Mouse (Mus musculus) gastrocnemius, adult 8-10 months (tissue): ENCODE data around the gene Fank1. TPM values are rescaled to one million over a fixed set of nuclear protein-coding genes. Genes with fewer than 3 reads are reported as not detected.
A peak's percentile ranks its signal among the peaks of the same experiment; 100 is the strongest.

Experiments used
- DNase-seq, 2 experiments: peaks; one replicate each; pipeline ENCODE4 v3.0.0; 2022; ENCODE audit warnings: low spot score in 2 of 2
- total RNA-seq, 4 experiments: library from RNA; stranded (reverse); gene quantifications; 2 replicates each; pipeline ENCODE4 v1.2.4; 2022

Gene Fank1
- total RNA-seq, 4 experiments from 2014 or later = not detected

DNA sequence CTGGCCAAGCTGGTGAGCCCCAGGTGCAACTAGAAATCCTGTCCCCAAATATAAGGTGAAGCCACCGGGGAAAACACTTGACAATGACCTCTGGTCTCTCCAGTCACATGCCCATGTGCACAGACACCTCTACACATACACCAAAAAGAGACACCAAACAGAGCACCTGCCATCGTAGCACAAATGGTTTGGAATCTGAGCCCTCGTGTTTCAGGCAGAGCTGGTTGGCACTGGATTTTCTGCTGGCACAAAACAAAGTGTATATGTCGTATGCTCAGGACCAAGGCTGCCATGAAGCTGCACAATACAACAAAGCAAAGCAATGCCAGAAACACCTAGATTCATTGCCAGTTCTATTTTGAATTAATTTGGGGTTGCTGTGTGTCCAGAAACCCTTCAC is 8.6 kb upstream of the Fank1 start:
- no peak for DNase-seq

DNA sequence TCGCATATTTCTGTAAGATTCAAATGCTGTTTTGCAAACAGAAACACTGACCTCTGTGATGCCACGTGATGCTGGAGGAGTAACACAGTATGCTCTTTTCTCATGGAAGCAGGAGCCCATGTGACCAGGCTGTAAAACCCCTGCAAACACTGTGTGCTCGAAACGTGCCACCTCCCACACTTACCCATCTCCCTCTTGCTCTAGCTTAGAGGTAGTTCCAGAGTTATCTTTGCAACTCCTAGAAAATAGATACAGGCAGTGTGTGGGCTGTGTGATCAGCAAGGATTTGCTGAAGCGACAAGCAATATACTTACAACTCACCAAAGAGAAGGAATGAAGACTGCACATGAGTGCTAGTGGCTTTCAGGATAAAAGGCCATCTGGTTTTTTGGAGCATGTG is 8.1 kb upstream of the Fank1 start:
- DNase-seq = no peak

- no peak for DNase-seq
Measured at GRCm38 (mm10) chr7:133775179-133775578, 1.5 kb upstream of the Fank1 start.

DNA sequence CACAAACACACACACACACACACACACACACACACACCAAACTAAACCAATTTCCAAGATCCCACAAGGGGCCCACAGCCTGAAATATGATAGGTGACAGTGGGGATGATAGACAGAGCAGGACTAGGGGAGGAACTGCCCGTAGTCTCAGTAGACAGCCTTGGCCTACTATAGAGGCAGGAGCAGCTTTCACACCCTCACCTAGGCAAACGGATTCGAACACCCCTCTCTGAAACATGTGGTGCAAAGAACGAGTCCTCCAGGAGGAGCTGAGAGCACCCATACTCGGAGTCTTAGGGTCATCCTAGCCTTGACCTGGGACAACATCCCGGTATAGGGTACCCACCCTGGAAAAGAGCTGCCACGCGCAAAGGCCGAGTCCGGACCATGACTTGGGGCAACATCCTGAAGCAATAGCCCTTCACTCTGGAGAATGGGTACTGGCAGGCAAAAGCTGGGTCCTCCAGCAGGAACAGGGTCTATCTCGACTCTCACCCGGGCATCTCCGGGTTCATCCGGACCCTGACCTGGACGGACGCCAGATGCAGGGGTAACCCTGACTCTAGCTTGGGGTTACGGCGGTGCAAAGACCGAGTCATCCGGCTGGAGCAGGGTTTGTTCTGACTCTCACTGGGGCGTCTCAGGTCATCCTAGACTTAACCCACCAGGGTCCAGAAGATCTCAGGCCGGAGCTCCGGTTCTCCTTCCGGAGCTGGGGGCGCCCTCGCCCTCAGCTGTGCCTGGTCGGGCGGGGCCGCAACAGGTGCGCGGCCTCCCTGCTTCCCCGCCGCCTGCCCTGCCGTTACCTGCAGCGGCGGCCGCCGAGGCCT is 650 bp upstream of the Fank1 start:
- peak in 1 of 2 experiments; percentile 21 for DNase-seq

DNA sequence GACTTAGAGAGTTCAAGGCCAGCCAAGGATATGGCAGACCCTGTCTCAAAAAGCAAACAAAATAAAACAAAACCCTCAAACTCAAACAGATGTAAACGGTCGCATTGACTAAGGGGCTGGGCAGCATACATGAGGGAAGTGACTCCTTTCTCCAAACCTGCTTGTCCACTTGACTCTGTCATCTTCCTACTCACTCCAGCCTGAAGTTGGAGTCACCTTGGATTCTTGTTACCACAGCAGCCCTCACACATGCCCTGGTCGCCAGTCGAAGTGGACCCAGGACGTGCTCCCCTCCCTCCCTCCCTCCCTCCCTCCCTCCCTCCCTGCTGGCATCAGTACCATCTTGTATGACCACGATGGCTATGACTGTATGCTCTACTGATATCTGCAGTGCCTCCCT is 4.9 kb downstream of the Fank1 start:
- DNase-seq = no peak

- no peak for DNase-seq
Measured at GRCm38 (mm10) chr7:133781991-133782390, 5.3 kb downstream of the Fank1 start.

DNA sequence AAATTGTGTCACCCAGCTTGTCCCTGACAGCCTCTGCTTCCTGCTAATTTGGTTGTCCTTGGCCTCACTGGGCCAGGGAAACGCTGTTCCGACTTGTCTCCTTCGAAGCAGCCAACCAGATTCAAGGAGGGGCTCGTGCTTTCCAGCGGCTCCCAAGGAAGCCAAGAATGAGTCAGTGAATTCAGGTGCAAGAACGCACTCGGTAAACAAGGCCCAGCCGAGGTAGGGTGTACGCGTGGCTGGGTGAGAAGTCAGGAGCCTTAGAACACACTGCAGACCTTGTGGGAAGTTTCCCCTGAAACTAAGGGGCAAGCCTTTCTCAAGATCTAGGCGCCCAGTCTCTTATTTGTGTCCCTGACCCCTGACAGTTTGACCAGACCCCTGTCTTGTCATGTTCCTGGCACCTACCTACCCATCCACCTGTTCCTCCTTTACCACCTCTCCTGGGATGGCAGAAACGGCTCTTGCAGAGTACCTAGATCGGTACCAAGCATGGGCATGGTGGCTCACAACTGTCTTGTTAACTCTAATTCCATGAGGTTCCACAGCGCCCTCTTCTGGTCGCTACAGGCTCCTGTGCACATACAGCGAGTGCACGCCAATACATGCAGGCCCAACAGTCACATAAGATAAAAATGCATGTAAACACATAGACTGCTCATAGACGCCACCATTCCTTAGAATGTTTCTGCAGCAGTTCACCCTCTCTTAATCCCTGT is 6.2 kb downstream of the Fank1 start, which contains the start of gene Dhx32:
Gene Dhx32, minus strand, starts transcription at position 10 of the 719 bp plus-strand sequence.
- DNase-seq = peak; percentile 64 to 79

GRCm38 (mm10) chr7:133787571-133787970 is 10.9 kb downstream of the Fank1 start:
- DNase-seq = no peak

DNA sequence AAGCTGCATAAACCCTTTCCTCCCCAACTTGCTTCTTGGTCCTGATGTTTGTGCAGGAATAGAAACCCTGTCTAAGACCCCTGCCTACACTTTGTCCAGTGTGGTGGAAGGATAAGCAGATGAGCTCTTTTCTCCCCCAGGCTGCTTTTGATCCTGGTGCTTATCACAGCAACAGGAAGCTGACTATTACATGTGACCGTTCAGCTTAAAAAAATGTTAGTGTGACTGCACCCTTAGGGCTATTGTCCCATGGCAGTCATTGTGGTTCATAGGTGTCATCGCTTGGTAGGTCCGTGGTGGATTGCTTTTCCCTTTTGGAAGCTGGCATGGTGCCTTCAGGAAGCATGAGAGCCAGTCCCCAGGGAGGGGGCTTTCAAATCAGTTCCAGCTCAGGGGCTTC is 11.5 kb downstream of the Fank1 start:
- DNase-seq = no peak

DNA sequence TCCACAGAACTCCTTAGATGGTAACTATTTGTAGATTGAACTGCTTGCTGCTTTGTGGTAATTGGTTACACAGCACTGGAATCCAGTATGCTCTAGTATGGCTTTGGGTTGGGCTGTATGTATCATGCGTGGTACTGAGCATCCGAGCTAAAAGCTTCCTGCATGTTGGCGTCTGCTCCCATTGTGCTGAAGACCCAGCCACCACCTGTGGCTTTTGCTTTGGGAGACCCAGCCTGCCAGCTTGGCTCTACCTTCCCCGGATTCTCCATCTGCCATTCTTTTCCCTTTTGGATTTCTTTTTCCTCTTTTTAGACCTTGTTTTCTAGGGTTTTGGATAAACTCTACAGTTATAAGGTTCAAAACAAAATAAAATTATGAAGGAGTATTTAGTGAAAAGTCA is 13.5 kb downstream of the Fank1 start:
- no peak for DNase-seq

DNA sequence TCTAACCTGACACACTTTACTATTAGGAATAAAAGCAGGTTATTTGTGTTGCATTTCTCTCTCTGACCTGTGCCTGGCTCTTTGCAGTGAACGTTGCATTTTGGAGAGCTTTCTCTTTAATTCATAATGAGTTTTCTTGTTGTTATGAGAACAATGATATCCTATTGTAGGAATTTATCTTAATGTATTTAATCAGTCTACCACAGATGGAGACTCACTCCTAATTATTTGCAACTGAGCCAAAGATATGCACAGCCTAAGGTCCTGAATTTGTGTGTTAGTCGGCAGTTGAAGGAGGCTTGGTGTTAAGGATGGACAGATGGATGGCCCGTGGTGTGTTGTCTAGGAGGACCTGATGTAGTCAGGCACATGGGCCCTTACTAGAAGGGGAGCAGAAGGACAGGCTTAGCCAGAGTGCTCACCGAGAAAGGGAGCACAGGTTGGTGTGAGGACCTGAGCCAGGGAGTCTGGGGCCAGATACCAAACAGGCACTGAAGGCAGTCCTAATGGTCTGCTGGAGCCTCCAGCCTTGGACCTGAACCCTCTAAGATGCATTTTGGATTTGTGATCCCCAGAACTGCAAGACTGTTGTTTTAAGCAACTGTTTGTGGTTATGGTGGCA is 14.1 kb downstream of the Fank1 start:
- no peak for DNase-seq

GRCm38 (mm10) chr7:133792771-133793170 is 16.1 kb downstream of the Fank1 start:
- no peak for DNase-seq

- DNase-seq = peak; percentile 85 to 93
Measured at GRCm38 (mm10) chr7:133793248-133794131, 16.8 kb downstream of the Fank1 start.

DNA sequence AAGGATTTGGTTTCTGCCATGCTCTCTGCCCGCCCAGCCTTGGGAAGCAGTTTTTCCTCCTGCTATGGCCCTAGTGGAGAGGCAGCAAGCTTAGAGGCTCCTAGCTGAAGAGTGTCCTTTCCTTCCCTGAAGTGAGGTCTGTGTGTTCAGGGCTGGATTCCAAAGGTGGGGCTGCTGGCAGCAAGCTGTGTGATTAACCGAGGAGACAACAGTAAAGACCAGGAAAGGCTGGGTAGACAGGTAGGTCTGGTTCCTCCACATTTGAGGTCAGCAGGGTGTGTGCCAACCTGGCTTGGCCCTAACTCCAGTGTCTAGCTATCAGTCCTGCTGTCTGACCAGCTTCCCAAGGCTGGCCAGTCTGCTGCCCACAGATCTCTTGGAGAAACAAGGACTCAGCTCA is 18.1 kb downstream of the Fank1 start:
- DNase-seq = no peak

GRCm38 (mm10) chr7:133799928-133800327 is 23.3 kb downstream of the Fank1 start:
- DNase-seq = no peak

GRCm38 (mm10) chr7:133801823-133802222 is 25.2 kb downstream of the Fank1 start:
- no peak for DNase-seq

GRCm38 (mm10) chr7:133805614-133806175 is 29.0 kb downstream of the Fank1 start:
- DNase-seq = peak in 1 of 2 experiments; percentile 34

DNA sequence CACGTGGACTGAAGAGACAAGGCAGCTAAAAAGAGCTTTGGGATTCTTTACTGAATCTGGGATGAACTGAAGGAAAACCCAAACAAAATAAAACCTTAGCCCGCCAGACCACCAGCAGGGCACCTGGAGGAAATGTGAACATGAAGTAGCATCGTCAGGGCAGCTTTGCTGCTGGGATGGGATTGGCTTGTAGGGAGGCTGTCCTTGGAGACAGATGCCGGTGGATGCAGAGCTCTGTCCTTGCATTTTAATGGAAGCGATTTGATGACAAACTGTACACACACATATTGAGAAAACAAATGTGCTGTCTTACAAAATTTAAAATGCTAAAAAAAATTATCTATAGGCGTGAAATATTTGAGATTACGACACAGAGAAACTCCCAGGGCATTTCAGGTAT is 36.3 kb downstream of the Fank1 start:
- DNase-seq = no peak

GRCm38 (mm10) chr7:133813331-133813730 is 36.7 kb downstream of the Fank1 start:
- no peak for DNase-seq

DNA sequence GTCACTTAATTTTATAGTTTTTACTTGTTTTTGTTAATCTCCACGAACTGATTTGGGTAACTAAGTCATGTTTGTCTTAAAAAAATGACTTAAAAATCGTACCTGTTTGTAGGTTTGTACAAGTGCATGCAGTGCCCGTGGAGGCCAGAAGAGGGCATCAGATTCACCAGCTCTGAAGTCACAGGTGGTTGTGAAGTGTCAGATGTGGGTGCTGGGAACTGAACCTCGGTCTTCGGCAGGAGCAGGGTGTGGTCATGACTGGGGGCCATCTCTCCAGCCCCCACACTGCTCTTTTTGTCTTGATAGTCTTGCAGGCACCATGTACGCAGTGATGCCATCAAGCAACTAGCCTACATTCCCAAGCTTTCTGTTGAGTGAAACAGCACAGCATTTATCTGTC is 47.1 kb downstream of the Fank1 start:
- no peak for DNase-seq

DNA sequence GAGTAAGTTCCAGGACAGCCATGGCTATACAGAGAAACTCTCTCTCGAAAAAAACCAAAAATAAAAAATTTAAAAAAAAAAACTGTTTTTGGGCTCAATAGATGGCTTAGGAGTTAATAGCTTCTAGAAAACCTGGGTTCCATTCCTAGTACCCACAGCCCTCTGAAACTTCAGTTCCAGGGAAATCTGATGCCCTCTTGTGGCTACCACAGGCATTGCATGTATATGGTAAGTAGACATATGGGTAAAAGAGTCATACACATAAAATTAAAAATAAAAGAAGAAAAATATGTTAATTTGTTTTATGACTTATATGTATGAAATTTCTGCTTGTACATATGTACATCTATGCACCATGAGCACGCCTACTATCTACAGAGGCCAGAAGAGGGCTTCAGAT is 47.9 kb downstream of the Fank1 start:
- no peak for DNase-seq
